Mouse (Mus musculus): ENCODE measurements around the gene Adarb2.

- TF ChIP-seq CTCF (IDR thresholded peaks at IDR 0.05) (no peak), EP300 (IDR thresholded peaks at IDR 0.05) (no peak)
Observed at GRCm38 (mm10) chr13:8570269-8570668, 367.6 kb downstream of the Adarb2 start.

All from lung, postnatal 0 days (tissue).